ENCODE assay signal across 9 mouse cellular contexts in genomic region chrX:142314307-142315024, GRCm38 (mm10). TPM values are rescaled to one million over a fixed set of nuclear protein-coding genes. Genes with fewer than 3 reads are reported as not detected.
DNase-seq lines count a peak whose midpoint lies in the region; ATAC-seq lines count a peak whose summit lies in the region.
"Had no signal": no experiment of that assay in that cellular context is flagged by ENCODE, and none has a peak within 500 bp of the region (broad histone marks: within the 10 kb centered on the region; RNA-seq: fewer than 3 reads in every experiment).

No protein-coding gene starts in this region.

- peak; percentile 6 for DNase-seq in CD4-positive helper T cell, adult 2 months (ENCODE audit: low read depth, low spot score)
- DNase-seq in adrenal gland, adult 8-10 months = peak; percentile 32
- DNase-seq in embryo, embryonic 11 days = peak; percentile 76
- DNase-seq in kidney, postnatal 4 days = peak; percentile 76 to 83
- DNase-seq in lung, adult 18-20 months = peak; percentile 35 to 51
- DNase-seq in ovary, postnatal 14 days (ENCODE audit: low spot score) = peak; percentile 54
- peak; percentile 24 for DNase-seq in urinary bladder, adult 2 months (ENCODE audit: low spot score)

- ATAC-seq in granulocyte monocyte progenitor cell, adult 5-6 weeks (replicated peaks; ENCODE audit: poor library complexity, severe bottlenecking) = peak; percentile 62

RNA-seq across cellular contexts. Expression of gene Kcne1l, which starts 8.4 kb away (rescaled TPM):
- under 1 TPM in 3 of 4 experiments, not detected in 1; 0.26 to 0.86 (median 0.37) TPM for total RNA-seq in adrenal gland, adult 8-10 months (2022)
- not detected in 2 replicates for total RNA-seq in granulocyte monocyte progenitor cell, adult 5-6 weeks (2014; fragmentation: Nextera tagmentation)
- not detected in 2 replicates for total RNA-seq in granulocyte monocyte progenitor cell, adult 5-6 weeks (2017)
- polyA plus RNA-seq in urinary bladder, adult 2 months (2012; rRNA removed) = 0.83 and 0.97 TPM in 2 replicates
- polyA plus RNA-seq: erythroblast, embryonic 14.5 days had no signal

Comparison
In these comparisons a context has a peak if more than half of its experiments do, and no peak if none do; other contexts are left out.
1. Peak in every context shown above with its lines: DNase-seq and ATAC-seq.
2. DNase-seq: peak in every context shown above with its lines; median percentile 80 in kidney, postnatal 4 days; 76 in embryo, embryonic 11 days; 54 in ovary, postnatal 14 days; 43 in lung, adult 18-20 months; 32 in adrenal gland, adult 8-10 months; 24 in urinary bladder, adult 2 months; 6 in CD4-positive helper T cell, adult 2 months.